Mouse (Mus musculus) B cell, adult 67 days (primary cell): ENCODE results near the gene Adrb1. TPM values are rescaled to one million over a fixed set of nuclear protein-coding genes. Genes with fewer than 3 reads are reported as not detected.

Source experiments
- total RNA-seq, 2 experiments: library from RNA; stranded (reverse); gene quantifications; 4 replicates each; pipeline ENCODE4 v1.2.4; 2023

Adrb1 gene
- total RNA-seq, result not detected

GRCm38 (mm10) chr19:56721387-56722211 is at the start of gene Adrb1:
Gene Adrb1, plus strand, starts transcription at chr19:56722199.

Other genes starting within 250 kb of the Adrb1 start
- gene Dclre1a, start 174.0 kb upstream of the Adrb1 start, total RNA-seq, result 1 to 10 TPM; 4.2 to 4.6 TPM
- gene Nhlrc2, start 173.9 kb upstream of the Adrb1 start, total RNA-seq, result 10 to 100 TPM; 22.2 to 24.5 TPM
- gene Ccdc186, start 100.0 kb downstream of the Adrb1 start, total RNA-seq, result 10 to 100 TPM; 33.0 to 35.7 TPM
- gene Tdrd1, start 104.0 kb downstream of the Adrb1 start, total RNA-seq, result not detected
- not detected for gene Vwa2, start 152.1 kb downstream of the Adrb1 start, total RNA-seq